Mouse (Mus musculus) spleen, adult 12 weeks (tissue): Measurements from ENCODE around the gene Olfr9.
"Not testable (repeated sequence)": the region's sequence is repeated elsewhere in the genome, so short reads cannot be mapped to it uniquely, and the experiment has no call there.

ENCODE experiments used
- DNase-seq: peaks from one replicate; pipeline ENCODE4 v3.0.0; 2022; ENCODE audit warnings: low spot score

Olfr9 gene

DNA sequence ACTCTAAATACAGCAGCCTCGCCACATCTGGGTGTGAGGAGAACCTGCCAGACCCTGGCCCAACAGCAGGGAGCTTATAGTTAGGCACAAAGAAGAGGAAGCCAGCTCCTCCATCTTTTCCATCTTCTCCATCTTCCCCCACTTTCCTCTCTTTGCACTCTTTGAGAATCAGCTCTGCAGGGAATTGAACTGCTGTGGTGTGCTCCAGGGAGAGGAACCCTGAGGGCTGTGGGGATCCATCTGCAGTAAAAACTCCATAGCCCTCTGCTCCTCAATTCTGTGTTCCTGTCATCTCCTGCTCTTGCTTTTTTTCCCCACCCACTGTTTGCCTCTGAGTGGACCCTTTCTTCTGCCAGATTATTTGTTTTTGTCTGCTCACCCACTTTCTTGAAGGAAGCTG is at the start of gene Olfr9:
Gene Olfr9, plus strand, starts transcription at position 301 of the 400 bp plus-strand sequence.
- not testable (repeated sequence) for DNase-seq

DNA sequence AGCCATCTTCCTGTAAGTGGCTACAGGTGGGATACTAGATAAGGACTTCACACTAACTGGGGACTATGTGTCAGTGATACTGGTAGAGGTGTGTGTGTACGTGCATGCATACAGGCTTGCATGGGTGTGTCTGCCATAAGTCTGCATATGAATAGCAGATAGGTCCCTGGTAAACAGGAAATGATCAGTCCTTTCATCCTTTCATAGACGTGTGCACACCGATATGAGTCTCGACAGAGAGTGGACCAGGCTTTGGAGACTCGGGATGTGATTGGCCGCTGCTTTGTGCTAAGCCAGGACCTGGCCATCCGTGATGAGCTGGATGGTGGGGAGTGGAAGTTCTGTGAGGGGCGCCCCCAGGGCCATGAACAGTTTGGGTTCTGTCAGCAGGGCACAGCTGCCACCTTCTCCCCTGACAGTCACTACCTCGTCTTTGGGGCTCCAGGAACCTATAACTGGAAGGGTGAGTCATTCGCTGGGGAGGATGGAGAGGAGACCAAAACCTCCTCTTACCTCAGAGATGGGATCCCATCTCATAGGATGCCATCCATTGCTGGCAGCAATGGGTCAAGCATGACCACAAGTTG is 48.7 kb upstream of the Olfr9 start:
- no peak for DNase-seq

- DNase-seq = no peak
Observed at GRCm38 (mm10) chr10:128945675-128946074, 43.6 kb upstream of the Olfr9 start.

- no peak for DNase-seq
Observed at GRCm38 (mm10) chr10:128947496-128947895, 41.7 kb upstream of the Olfr9 start.

- DNase-seq = no peak
Observed at GRCm38 (mm10) chr10:128950208-128950887, 38.9 kb upstream of the Olfr9 start.

GRCm38 (mm10) chr10:128958340-128958739 is 30.9 kb upstream of the Olfr9 start:
- no peak for DNase-seq

GRCm38 (mm10) chr10:128960142-128960541 is 29.1 kb upstream of the Olfr9 start:
- DNase-seq = no peak

DNA sequence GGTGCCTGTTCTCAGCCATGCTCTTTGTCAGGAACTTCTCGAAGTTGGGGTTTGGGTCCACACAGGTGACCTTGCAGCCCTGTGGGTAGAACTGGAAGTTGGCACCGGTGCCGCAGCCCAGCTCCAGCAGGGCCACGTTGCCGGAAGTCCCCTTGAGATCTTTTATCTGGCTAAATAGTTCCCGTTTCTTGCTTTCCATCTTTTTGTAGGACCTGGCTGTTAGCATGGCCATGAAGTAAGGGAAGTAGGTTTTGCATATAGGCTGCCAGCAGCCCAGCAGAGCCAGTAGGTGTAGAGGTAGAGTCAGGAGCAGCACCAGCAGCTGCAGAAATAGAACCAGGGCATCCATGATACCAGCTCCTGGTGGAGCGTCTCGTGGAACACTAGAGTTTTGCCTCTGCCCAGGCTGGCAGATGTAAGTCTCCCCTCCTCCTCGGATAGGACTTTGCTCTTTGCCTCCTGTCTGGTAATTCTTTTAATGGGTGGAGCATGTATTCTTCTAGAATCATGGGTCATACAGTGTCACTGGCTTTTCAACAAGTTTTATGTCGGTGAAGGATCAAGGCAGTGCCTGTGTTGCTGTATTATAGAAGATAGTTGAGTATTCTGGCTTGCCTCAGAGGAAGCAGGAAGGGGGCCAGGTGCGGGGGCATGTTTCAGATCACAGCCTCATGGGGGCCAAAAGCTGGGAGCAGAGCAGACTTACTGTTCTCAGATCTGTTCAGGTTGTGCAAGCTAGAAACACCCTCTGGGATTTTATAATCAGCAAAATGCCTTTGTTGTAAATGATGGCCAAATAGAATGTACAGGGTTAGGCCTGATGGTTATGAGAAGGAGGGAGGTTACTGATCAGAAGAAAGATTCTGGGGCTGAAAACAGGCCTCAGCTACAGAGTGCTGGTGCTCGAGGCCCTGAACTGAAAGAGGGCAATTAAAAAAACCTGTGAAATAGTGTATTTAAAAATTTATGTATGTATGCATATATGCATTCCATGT is 28.3 kb upstream of the Olfr9 start, which contains the start of gene Mettl7b:
Gene Mettl7b, minus strand, starts transcription at position 399 of the 995 bp plus-strand sequence.
- no peak for DNase-seq

DNA sequence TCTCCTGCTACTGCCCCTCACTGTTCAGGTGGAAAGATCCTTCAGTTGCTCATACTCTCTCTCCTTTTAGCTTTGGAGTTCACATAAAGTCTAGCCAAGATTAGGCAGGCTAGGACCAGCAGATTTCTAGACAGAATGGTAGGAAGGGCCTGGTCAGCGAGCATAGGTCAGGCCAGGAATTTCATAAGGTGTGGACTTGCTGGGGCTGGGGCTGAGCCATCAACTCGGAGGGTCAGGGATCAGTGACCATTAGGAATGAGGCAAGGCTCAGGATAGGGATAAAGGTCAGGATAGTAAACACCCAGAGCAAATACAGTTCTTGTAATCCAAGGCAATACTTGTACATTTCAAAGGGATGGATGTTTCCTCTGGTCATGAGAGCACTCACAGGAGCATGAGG is 24.3 kb upstream of the Olfr9 start:
- DNase-seq = no peak

- DNase-seq = no peak
Observed at GRCm38 (mm10) chr10:128965871-128966270, 23.4 kb upstream of the Olfr9 start.

- DNase-seq = no peak
Observed at GRCm38 (mm10) chr10:128968341-128968749, 20.9 kb upstream of the Olfr9 start.

DNA sequence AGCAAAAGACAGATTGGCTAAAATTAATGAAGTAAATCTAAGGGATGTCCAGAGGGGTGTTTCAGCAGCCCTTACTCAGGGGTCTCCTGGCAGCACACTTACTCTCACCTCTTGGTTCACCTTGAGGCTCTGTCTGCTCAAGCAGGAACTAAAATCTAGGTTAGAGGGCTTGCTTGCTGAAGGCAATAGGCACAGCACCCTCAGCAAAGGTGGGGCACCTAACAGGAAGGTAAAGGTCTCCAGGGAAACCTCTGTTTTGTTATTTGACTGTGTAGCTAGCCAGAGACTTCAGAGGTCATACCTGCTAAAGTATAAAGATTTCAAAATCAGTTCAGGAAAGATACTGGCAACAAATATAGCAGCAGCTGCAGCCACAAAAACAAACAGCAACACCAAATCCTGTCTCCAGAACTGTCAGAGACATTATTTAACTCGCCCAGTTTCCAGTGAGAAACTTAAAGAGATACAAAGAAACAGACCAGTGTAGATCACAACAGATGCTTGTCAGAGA is 18.4 kb upstream of the Olfr9 start:
- no peak for DNase-seq

DNA sequence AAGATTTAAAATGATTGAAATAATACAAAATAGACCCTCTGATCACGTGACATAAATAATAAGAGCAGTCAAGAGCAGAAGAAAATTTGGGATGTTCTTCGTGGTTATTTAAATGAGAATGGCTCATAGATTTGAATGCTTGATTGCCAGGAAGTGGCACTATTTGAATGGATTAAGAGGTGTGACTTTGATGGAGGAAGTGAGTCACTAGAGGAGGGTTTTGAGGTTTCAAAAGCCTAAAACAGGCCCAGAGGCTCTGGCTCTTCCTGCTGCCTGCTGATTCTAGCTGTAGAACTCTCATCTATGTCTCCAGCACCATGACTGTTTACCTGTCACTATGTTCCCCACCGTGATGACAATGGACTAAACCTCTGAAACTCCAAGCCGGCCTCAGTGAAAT is 16.4 kb upstream of the Olfr9 start:
- no peak for DNase-seq

DNA sequence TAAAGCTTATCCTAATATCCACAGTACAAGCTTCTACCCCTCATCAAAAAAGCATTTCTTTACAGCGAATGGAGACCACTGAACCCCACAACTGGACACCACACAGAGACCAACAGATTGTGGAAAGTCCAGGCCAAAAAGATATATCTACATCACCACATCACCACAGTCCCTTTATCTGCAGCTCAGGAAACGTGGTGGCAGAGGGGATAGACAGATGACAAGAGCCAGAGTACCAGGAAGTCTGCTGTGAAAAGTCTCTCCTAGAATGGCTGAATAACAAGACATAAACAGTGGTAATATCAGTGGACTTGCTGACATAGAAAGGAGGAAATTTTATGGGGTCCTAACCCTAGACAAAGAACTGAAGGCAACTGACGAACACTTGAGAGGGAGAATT is 12.8 kb upstream of the Olfr9 start:
- DNase-seq = no peak

DNA sequence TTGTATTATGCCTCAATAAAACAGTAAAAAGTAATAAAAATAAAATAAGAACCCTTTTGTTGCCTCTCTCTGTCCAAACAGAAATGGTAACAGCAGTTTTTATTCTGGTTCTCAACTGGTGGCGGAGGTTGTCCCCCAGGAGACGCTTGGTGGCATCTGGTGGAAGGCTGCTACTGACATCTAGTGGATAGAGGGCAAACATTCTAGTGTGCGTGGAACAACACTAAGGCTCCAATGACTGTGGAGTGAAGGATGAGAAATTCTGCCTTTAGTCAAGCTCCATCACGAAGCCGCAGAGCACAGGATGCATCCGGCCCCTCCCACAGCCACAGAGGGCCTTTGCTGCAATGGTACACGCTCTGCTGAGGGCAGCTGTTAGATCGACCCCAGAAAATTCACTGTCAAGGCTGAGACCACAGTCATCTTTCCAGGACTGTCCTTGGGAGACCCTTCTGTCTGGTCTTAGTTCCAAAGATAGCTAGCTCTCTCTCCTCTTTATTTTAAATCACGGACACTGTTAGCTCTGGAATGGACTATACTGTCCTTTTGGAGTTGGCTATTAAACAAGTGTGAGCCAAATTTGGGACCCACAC is 11.6 kb upstream of the Olfr9 start:
- DNase-seq = no peak

GRCm38 (mm10) chr10:128980644-128981365 is 8.4 kb upstream of the Olfr9 start:
- DNase-seq = no peak

DNA sequence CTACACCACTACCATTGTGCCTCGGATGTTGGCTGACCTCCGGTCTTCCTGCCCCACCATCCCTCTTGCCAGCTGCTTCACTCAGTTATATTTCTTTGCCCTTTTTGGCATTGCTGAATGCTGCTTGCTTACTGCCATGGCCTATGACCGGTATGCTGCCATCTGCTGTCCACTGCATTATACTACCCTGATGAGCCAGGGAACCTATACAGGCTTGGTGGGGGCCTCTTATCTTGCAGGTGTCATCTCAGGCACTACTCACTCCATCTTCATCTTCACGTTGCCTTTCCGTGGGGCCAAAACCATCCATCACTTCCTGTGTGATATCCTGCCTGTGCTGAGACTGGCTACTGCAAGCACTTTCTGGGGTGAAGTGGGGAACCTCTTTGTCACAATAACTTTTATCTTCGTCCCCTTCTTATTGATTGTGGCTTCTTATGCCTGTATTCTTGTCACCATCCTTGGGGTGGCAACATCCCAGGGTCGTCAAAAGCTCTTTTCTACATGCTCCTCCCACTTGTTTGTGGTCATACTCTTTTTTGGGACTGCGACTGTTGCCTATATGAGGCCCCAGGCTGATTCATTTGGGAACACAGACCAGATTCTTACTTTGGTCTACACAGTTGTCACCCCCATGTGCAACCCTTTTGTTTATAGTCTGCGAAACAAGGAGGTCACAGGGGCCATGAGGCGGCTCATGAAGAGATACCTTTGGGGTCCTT is 1.1 kb downstream of the Olfr9 start:
- not testable (repeated sequence) for DNase-seq

GRCm38 (mm10) chr10:128990994-128991393 is 1.8 kb downstream of the Olfr9 start:
- no peak for DNase-seq

- DNase-seq = no peak
Observed at GRCm38 (mm10) chr10:128995796-128996195, 6.6 kb downstream of the Olfr9 start.

DNA sequence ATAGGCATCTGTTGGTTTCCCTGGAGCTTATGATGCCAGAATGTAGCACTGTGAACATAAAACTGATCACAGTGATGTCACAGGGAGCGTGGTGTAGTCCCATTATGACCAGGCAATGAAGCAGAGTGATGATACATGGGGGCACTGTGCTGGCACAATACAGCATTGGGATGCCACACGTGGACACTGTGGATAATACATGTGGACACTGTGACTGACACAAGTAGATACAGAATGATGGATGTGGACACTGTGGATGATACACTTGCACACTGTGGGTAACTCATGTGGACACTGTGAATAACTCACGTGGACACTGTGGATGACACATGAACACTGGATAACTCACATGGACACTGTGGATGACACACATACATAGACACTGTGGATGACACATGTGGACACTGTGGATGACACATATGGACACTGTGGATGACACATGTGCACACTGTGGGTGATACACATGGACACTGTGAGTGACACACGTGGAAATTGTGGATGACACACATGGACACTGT is 7.4 kb downstream of the Olfr9 start:
- no peak for DNase-seq
